Mouse (Mus musculus) MEL (cell line): ENCODE data around the gene E4f1. TPM values are rescaled to one million over a fixed set of nuclear protein-coding genes. Genes with fewer than 3 reads are reported as not detected.

ENCODE experiments used
- DNase-seq: peaks from one replicate; pipeline ENCODE4 v3.0.0; 2011; ENCODE audit warnings: low read depth, low spot score
- H3K27ac ChIP-seq: 2 replicates; pipeline ENCODE4 v1.5.1; 2012; ENCODE audit warnings: low read depth, mild to moderate bottlenecking, control low read depth, low read length, moderate library complexity; ENCODE audit not compliant: control insufficient read depth
- H3K27me3 ChIP-seq, 2 experiments: fragments of 150-350 bp in 1 of 2; sonication (generic) in 1 of 2; 2 replicates each; pipeline ENCODE4 v1.6.1; 2012; ENCODE audit warnings: low read length in 2 of 2, mild to moderate bottlenecking in 2 of 2, improper control_type of control experiment in 1 of 2, moderate library complexity in 1 of 2; ENCODE audit not compliant: insufficient read depth in 2 of 2, control insufficient read depth in 1 of 2
- H3K36me3 ChIP-seq, 2 experiments: 2 replicates each; pipeline ENCODE4 v1.6.1; 2012 to 2014; ENCODE audit warnings: low read length in 2 of 2, improper control_type of control experiment in 1 of 2, inconsistent platforms in 1 of 2, mild to moderate bottlenecking in 1 of 2; ENCODE audit not compliant: insufficient read depth in 2 of 2, control insufficient read depth in 1 of 2
- H3K4me1 ChIP-seq, 2 experiments: fragments of 150-350 bp in 1 of 2; sonication (generic) in 1 of 2; 2 replicates each; pipeline ENCODE4 v1.6.1; 2012; ENCODE audit warnings: low read length in 2 of 2, improper control_type of control experiment in 1 of 2, mild to moderate bottlenecking in 1 of 2; ENCODE audit not compliant: insufficient read depth in 2 of 2, control insufficient read depth in 1 of 2
- H3K4me3 ChIP-seq, 2 experiments: fragments of 150-350 bp in 1 of 2; sonication (generic) in 1 of 2; 2 replicates each; pipeline ENCODE4 v1.5.1; 2012; ENCODE audit warnings: low read depth in 2 of 2, low read length in 2 of 2, mild to moderate bottlenecking in 2 of 2, moderate library complexity in 2 of 2, control low read depth in 1 of 2, improper control_type of control experiment in 1 of 2; ENCODE audit not compliant: control insufficient read depth in 1 of 2, insufficient read depth in 1 of 2
- H3K79me2 ChIP-seq: 2 replicates; pipeline ENCODE4 v1.6.1; 2012; ENCODE audit warnings: mild to moderate bottlenecking, low read length, moderate library complexity; ENCODE audit not compliant: control insufficient read depth, poor library complexity, insufficient read depth
- H3K9ac ChIP-seq: 2 replicates; pipeline ENCODE4 v1.6.1; 2012; ENCODE audit warnings: low read depth, mild to moderate bottlenecking, control low read depth, low read length, moderate library complexity; ENCODE audit not compliant: control insufficient read depth, poor library complexity, severe bottlenecking
- H3K9me3 ChIP-seq: fragments of 150-350 bp; sonication (generic); replicated peaks from 2 replicates; pipeline ENCODE4 v1.6.1; 2012; ENCODE audit warnings: mild to moderate bottlenecking, low read length, improper control_type of control experiment, moderate library complexity; ENCODE audit not compliant: insufficient read depth
- BHLHE40 ChIP-seq: IDR thresholded peaks from 2 replicates; pipeline ENCODE4 v1.6.1; 2012; ENCODE audit warnings: low read depth, mild to moderate bottlenecking, inconsistent platforms, low read length, improper control_type of control experiment, borderline replicate concordance
- CHD1 ChIP-seq: IDR thresholded peaks from 2 replicates; pipeline ENCODE4 v1.6.1; 2012; ENCODE audit warnings: low read depth, mild to moderate bottlenecking, inconsistent platforms, low read length, improper control_type of control experiment
- CTCF ChIP-seq, 3 experiments: IDR thresholded peaks in 2 of 3; conservative IDR thresholded peaks in 1 of 3; 2 replicates each; pipeline ENCODE4 v1.5.1; 2011 to 2012; ENCODE audit warnings: low read length in 3 of 3, low read depth in 2 of 3, mild to moderate bottlenecking in 2 of 3, improper control_type of control experiment in 1 of 3, inconsistent platforms in 1 of 3, mixed read lengths in 1 of 3, moderate library complexity in 1 of 3; ENCODE audit not compliant: control insufficient read depth in 1 of 3, insufficient read depth in 1 of 3, poor library complexity in 1 of 3, severe bottlenecking in 1 of 3
- E2F4 ChIP-seq: IDR thresholded peaks from 2 replicates; pipeline ENCODE4 v1.6.1; 2011; ENCODE audit warnings: low read depth, low read length, improper control_type of control experiment, borderline replicate concordance
- ELF1 ChIP-seq: IDR thresholded peaks from 2 replicates; pipeline ENCODE4 v1.6.1; 2014; ENCODE audit warnings: low read depth, mild to moderate bottlenecking, inconsistent platforms, low read length, improper control_type of control experiment, moderate library complexity
- EP300 ChIP-seq, 2 experiments: IDR thresholded peaks; 2 replicates each; pipeline ENCODE4 v1.6.1; 2011; ENCODE audit warnings: improper control_type of control experiment in 2 of 2, low read length in 2 of 2, low read depth in 1 of 2, mild to moderate bottlenecking in 1 of 2
- MAFK ChIP-seq: IDR thresholded peaks from 2 replicates; pipeline ENCODE4 v1.6.1; 2011; ENCODE audit warnings: low read depth, mild to moderate bottlenecking, low read length, improper control_type of control experiment, borderline replicate concordance
- MAX ChIP-seq: IDR thresholded peaks from 2 replicates; pipeline ENCODE4 v1.6.1; 2011; ENCODE audit warnings: low read length, improper control_type of control experiment
- MAZ ChIP-seq: IDR thresholded peaks from 2 replicates; pipeline ENCODE4 v1.6.1; 2012; ENCODE audit warnings: low read depth, mild to moderate bottlenecking, inconsistent platforms, low read length, improper control_type of control experiment
- MXI1 ChIP-seq: IDR thresholded peaks from 2 replicates; pipeline ENCODE4 v1.6.1; 2011; ENCODE audit warnings: mild to moderate bottlenecking, low read depth, low read length, improper control_type of control experiment
- MYC ChIP-seq: IDR thresholded peaks from 2 replicates; pipeline ENCODE4 v1.6.1; 2011; ENCODE audit warnings: low read depth, mild to moderate bottlenecking, low read length, improper control_type of control experiment, moderate library complexity
- POLR2A ChIP-seq, 2 experiments: IDR thresholded peaks; 2 replicates each; pipeline ENCODE4 v1.6.1; 2011 to 2012; ENCODE audit warnings: low read length in 2 of 2, mild to moderate bottlenecking in 2 of 2, control low read depth in 1 of 2, improper control_type of control experiment in 1 of 2, low read depth in 1 of 2, moderate library complexity in 1 of 2; ENCODE audit not compliant: control insufficient read depth in 1 of 2, insufficient read depth in 1 of 2, poor library complexity in 1 of 2
- POLR2AphosphoS2 ChIP-seq: IDR thresholded peaks from 2 replicates; pipeline ENCODE4 v1.6.1; 2011; ENCODE audit warnings: low read length, improper control_type of control experiment
- POLR2AphosphoS5 ChIP-seq: IDR thresholded peaks from 2 replicates; pipeline ENCODE4 v1.6.1; 2012; ENCODE audit warnings: low read depth, borderline replicate concordance, mild to moderate bottlenecking, inconsistent platforms, low read length, moderate library complexity, mixed read lengths
- RCOR1 ChIP-seq: IDR thresholded peaks from 2 replicates; pipeline ENCODE4 v1.6.1; 2012; ENCODE audit warnings: low read depth, mild to moderate bottlenecking, inconsistent platforms, low read length, improper control_type of control experiment
- SIN3A ChIP-seq: IDR thresholded peaks from 2 replicates; pipeline ENCODE4 v1.6.1; 2012; ENCODE audit warnings: low read length, improper control_type of control experiment, inconsistent platforms
- TBP ChIP-seq: IDR thresholded peaks from 2 replicates; pipeline ENCODE4 v1.8.0; 2011; ENCODE audit warnings: low read depth, low read length, improper control_type of control experiment
- TCF12 ChIP-seq: IDR thresholded peaks from 2 replicates; pipeline ENCODE4 v1.6.1; 2014; ENCODE audit warnings: low read depth, mild to moderate bottlenecking, inconsistent platforms, low read length, improper control_type of control experiment, moderate library complexity
- USF1 ChIP-seq: IDR thresholded peaks from 2 replicates; pipeline ENCODE4 v1.6.1; 2014; ENCODE audit warnings: low read depth, mild to moderate bottlenecking, inconsistent platforms, low read length, improper control_type of control experiment, moderate library complexity
- ZC3H11A ChIP-seq: IDR thresholded peaks from 2 replicates; pipeline ENCODE4 v1.6.1; 2012; ENCODE audit warnings: low read depth, mild to moderate bottlenecking, inconsistent platforms, low read length, improper control_type of control experiment
- ZKSCAN1 ChIP-seq: IDR thresholded peaks from 2 replicates; pipeline ENCODE4 v1.6.1; 2012; ENCODE audit warnings: low read depth, mild to moderate bottlenecking, inconsistent platforms, low read length, improper control_type of control experiment, moderate library complexity
- ZMIZ1 ChIP-seq: IDR thresholded peaks from 2 replicates; pipeline ENCODE4 v1.6.1; 2012; ENCODE audit warnings: low read depth, mild to moderate bottlenecking, inconsistent platforms, low read length, improper control_type of control experiment, moderate library complexity
- polyA plus RNA-seq, 2 experiments: library from polyadenylated mRNA; stranded (reverse) in 1 of 2; unstranded in 1 of 2; fragments of >175 nt in 1 of 2; fragments of >200 nt in 1 of 2; gene quantifications; 2 replicates each; pipeline versions ENCODE4 v1.2.1 to v1.2.4; 2012; ENCODE audit warnings: low replicate concordance in 2 of 2, low read depth in 1 of 2; ENCODE audit not compliant: insufficient read length in 2 of 2, insufficient read depth in 1 of 2, missing spikeins in 1 of 2
- total RNA-seq: library from RNA; depleted of rRNA; stranded (reverse); fragments of 300-350 nt; gene quantifications from 2 replicates; pipeline ENCODE4 v1.2.3, GENCODE M21; 2012

E4f1 gene
- total and polyA plus RNA-seq, 3 experiments = 24.3 to 37.1 TPM; not detected in 1

DNA sequence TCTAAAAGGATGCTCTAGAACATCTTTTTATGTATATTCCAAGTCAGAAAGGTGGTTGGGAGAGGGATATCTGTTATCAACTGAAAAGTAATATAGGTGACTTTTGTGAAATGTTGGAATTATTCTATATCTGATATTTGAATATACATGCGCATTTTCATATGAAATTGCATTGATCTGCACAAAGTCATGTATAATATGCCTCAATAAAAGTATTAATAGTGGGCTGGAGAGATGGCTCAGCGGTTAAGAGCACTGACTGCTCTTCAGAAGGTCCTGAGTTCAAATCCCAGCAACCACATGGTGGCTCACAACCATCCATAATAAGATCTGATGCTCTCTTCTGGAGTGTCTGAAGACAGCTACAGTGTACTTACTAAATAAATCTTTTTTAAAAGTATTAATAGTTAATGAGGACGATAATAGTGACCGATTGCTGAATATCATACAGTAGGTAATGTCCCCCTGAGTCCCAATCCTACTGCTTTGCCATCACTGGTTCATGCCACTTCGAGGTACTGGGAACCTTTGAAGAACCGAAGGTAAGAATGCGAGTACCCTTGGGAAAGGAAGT lies 690 bp downstream of the E4f1 start:
- Histone ChIP-seq H3K79me2 (peaks cover 25% of the 10 kb centered on the region), H3K4me3 (peak overlapping the region; percentile 70 to 90), H3K4me1 (peaks cover 0 to 12% of the 10 kb centered on the region in 2 experiments; a peak in 3 of 4 replicates), H3K9ac (peak overlapping the region; percentile 82), H3K9me3 (no peaks in the 10 kb centered on the region), H3K27me3 (no peaks in the 10 kb centered on the region), H3K27ac (peak overlapping the region; percentile 88), H3K36me3 (peaks cover 0 to 8% of the 10 kb centered on the region in 2 experiments; a peak in 2 of 4 replicates)
- peak; percentile 97 for TF ChIP-seq TBP
- peak; percentile 38; the same call in 1 of the 2 replicates for TF ChIP-seq MYC
- TF ChIP-seq CHD1 = no peak
- TF ChIP-seq E2F4 = peak; percentile 16; the same call in 1 of the 2 replicates
- no peak for TF ChIP-seq POLR2A (IDR thresholded peaks at IDR 0.05; ENCODE audit: control insufficient read depth in 1 of 2, insufficient read depth in 1 of 2, low read depth in 1 of 2, low read length in 2 of 2, poor library complexity in 1 of 2)
- DNase-seq = peak; percentile 46

DNA sequence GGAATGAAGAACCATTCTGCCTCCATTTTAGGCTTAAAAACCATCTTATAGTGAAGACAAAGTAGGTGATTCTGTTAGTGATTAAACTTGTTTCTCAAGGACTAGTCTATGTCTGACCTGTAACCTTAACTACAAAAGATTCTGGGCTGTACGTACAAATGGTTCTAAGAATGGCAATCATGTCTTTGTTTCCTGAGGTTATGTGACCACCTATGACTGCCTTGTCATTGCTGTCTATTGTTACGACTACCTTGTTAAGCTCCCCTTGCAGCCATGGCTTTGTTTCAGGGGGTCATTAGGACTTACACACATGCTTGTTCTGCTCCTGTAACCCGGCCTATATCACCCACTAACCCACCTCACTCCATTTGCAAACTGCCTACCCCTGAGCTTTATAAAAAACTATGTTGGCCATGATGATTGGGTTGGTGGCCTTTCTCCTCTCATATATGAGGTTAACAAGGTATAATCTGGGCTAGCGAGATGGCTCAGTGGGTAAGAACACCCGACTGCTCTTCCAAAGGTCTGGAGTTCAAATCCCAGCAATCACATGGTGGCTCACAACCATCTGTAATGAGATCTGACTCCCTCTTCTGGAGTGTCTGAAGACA lies 1.4 kb downstream of the E4f1 start:
- TF ChIP-seq USF1 = peak; percentile 57
- no peak for TF ChIP-seq CHD1
- no peaks in the 10 kb centered on the region for H3K27me3 ChIP-seq
- no peaks in the 10 kb centered on the region for H3K9me3 ChIP-seq
- DNase-seq = peak; percentile 40
- peaks cover 25% of the 10 kb centered on the region for H3K79me2 ChIP-seq
- H3K9ac ChIP-seq = no peak overlapping the region
- peaks cover 0 to 14% of the 10 kb centered on the region in 2 experiments; a peak in 3 of 4 replicates for H3K4me1 ChIP-seq
- H3K4me3 ChIP-seq = no peak overlapping the region
- H3K36me3 ChIP-seq = peaks cover 0 to 8% of the 10 kb centered on the region in 2 experiments; a peak in 2 of 4 replicates
- H3K27ac ChIP-seq = no peak overlapping the region

DNA sequence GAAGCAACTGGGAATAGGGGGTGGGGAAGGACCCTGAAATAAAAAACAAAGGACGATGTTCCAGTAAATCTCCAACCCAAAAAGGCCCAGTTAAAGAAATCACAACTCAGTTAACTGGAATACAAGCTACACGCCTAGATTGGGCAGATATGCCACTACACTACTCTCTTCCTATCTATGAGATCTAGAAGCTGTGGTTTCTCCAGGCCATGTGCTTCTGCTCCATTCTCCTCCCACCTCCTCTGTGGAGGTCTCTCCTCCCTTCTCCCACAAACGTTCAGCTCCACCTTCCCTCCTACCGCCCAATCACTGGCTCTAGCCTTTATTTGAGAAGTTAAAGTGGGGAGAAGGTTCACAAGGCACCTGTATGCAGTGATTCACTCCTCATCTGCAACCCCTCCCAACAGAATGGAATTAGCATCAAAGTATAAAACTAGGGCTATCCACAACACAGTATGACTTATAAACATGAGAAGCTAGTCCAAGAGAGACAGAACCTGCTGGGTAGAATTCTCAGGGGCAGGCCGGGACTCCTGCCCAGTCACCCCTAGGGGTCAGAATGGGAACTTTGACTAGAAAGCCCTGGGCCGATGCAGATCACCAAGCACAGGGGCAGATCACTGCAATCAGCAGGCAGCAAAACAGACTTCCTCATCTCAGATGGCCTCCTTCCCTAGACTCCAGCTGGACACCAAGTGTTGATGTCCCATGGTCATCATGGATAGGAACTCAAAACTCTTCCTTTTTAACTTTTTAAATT lies 6.6 kb downstream of the E4f1 start:
- Histone ChIP-seq H3K36me3 (peaks cover 0 to 4% of the 10 kb centered on the region in 2 experiments; a peak in 2 of 4 replicates), H3K9ac (no peak overlapping the region), H3K4me3 (no peak overlapping the region), H3K9me3 (no peaks in the 10 kb centered on the region), H3K27ac (no peak overlapping the region), H3K27me3 (no peaks in the 10 kb centered on the region), H3K79me2 (no peaks in the 10 kb centered on the region), H3K4me1 (peaks cover 0 to 12% of the 10 kb centered on the region in 2 experiments; a peak in 3 of 4 replicates)
- peak; percentile 77 for DNase-seq
- no peak for TF ChIP-seq MAZ
- TF ChIP-seq ELF1 = no peak
- TF ChIP-seq ZC3H11A = no peak
- TF ChIP-seq MAX = no peak; the same call in 1 of the 2 replicates
- no peak for TF ChIP-seq CHD1
- peak; percentile 56; the same call in 1 of the 2 replicates for TF ChIP-seq RCOR1
- no peak for TF ChIP-seq SIN3A
- peak; percentile 69; the same call in 1 of the 2 replicates for TF ChIP-seq MYC
- TF ChIP-seq POLR2AphosphoS2 = no peak
- TF ChIP-seq MAFK = no peak
- TF ChIP-seq CTCF (IDR thresholded peaks at IDR 0.05 in 2 of 3, conservative IDR thresholded peaks at IDR 0.05 in 1 of 3; ENCODE audit: control insufficient read depth in 1 of 3, insufficient read depth in 1 of 3, low read depth in 2 of 3, low read length in 3 of 3, poor library complexity in 1 of 3, severe bottlenecking in 1 of 3) = peak in 2 of 3 experiments; percentile 25 to 39; a peak in 5 of 6 replicates
- TF ChIP-seq BHLHE40 = no peak
- no peak for TF ChIP-seq POLR2AphosphoS5
- no peak for TF ChIP-seq TCF12
- no peak for TF ChIP-seq ZMIZ1
- TF ChIP-seq TBP = no peak
- TF ChIP-seq ZKSCAN1 = no peak
- TF ChIP-seq EP300 (IDR thresholded peaks at IDR 0.05; ENCODE audit: low read depth in 1 of 2, low read length in 2 of 2) = no peak
- peak; percentile 45; the same call in 1 of the 2 replicates for TF ChIP-seq MXI1
